Mouse (Mus musculus) megakaryocyte, embryonic 14.5 days (primary cell): ENCODE results near the gene Rexo2. TPM values are rescaled to one million over a fixed set of nuclear protein-coding genes. Genes with fewer than 3 reads are reported as not detected.

Experiments
- H3K27me3 ChIP-seq: replicated peaks from 2 replicates; pipeline ENCODE3; 2012; ENCODE audit warnings: inconsistent platforms
- H3K36me3 ChIP-seq: replicated peaks from 2 replicates; pipeline ENCODE3; 2012; ENCODE audit warnings: low read length, inconsistent platforms, mixed read lengths
- H3K4me1 ChIP-seq: 2 replicates; pipeline ENCODE4 v1.6.1; 2012; ENCODE audit warnings: inconsistent platforms
- H3K4me3 ChIP-seq: replicated peaks from 2 replicates; pipeline ENCODE3; 2012; ENCODE audit warnings: moderate library complexity, mild to moderate bottlenecking, inconsistent platforms
- H3K9me3 ChIP-seq: 2 replicates; pipeline ENCODE4 v1.6.1; 2012; ENCODE audit warnings: inconsistent platforms
- FLI1 ChIP-seq: IDR thresholded peaks from 2 replicates; pipeline ENCODE4 v1.6.1; 2012; ENCODE audit warnings: low read length, inconsistent platforms, mixed read lengths
- GATA1 ChIP-seq: IDR thresholded peaks from 3 replicates; pipeline ENCODE4 v1.6.1; 2012; ENCODE audit warnings: mixed read lengths, low read length, inconsistent platforms, borderline replicate concordance
- polyA plus RNA-seq: library from polyadenylated mRNA; stranded (reverse); fragments of >175 nt; gene quantifications from 2 replicates; pipeline ENCODE4 v1.2.3, GENCODE M21; 2012; ENCODE audit warnings: low replicate concordance; ENCODE audit not compliant: insufficient read depth

Gene Rexo2
- polyA plus RNA-seq, 1 experiment = 212 TPM

DNA sequence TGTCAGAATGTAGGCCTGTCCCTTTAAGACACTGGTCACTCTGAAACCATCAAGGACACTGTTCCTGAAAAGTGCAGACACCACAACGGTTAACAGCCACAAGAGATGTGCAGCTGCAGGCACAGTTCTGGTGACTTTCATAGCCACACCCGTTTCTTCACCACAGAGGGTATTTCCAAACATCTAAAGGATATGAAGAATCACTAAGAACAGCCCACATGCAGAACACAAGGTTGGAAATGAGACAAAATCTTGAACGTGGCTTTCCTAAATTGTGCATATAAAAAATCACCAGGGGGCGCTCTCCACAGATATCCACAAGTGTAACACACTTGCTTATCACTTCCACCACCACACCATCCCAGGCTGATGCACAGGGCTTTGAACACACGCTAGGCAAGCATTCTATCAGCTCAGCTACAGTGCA, 32.6 kb downstream of the Rexo2 start:
- peaks cover 18% of the 10 kb centered on the region for H3K4me1 ChIP-seq
- TF ChIP-seq GATA1 (no peak), FLI1 (no peak)
- H3K4me3 ChIP-seq = no peak overlapping the region
- H3K27me3 ChIP-seq = peaks cover 20% of the 10 kb centered on the region
- no peaks in the 10 kb centered on the region for H3K36me3 ChIP-seq
- H3K9me3 ChIP-seq = no peaks in the 10 kb centered on the region

DNA sequence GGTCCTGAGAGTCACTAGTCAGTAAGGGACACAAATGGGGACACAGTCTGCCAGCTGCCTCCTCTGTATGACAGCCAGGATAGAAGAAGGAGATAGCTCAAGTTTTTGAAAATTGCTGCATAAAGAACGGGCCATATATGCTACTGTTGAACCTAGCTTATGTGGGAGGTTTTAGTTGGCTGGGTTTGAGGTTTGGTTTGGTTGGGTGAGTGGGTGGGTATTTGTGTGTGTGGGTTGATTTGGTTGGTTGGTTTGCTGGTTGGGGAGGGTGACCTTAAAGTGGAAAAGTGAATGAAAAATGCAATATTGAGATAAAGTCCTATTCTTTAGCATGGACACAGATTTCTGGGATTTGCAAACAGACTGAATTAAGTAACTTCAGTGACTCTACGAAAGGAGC, 35.6 kb downstream of the Rexo2 start:
- H3K36me3 ChIP-seq = no peaks in the 10 kb centered on the region
- H3K4me1 ChIP-seq = peaks cover 18% of the 10 kb centered on the region
- TF ChIP-seq GATA1 (no peak), FLI1 (no peak)
- no peak overlapping the region for H3K4me3 ChIP-seq
- no peaks in the 10 kb centered on the region for H3K9me3 ChIP-seq
- peaks cover 24% of the 10 kb centered on the region for H3K27me3 ChIP-seq

DNA sequence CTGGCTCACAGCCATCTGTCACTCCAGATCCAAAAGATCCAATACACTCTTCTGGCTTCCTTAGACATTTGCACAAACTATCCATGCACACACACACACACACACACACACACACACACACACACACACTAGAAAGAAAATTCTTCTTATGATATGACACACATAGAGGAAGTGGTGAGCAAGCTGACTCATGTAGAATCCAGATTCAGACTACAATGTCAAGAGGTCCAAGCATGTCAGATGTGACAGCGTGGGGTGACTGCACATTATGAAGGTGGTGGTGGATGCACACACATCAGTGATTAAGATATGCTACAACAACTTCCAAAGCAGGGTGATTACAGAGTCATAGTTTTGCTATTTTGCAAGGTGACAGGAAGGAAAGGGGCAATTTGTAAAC, 36.5 kb downstream of the Rexo2 start:
- Histone ChIP-seq H3K9me3 (no peaks in the 10 kb centered on the region), H3K36me3 (no peaks in the 10 kb centered on the region), H3K4me1 (peaks cover 18% of the 10 kb centered on the region), H3K27me3 (peaks cover 24% of the 10 kb centered on the region), H3K4me3 (peak overlapping the region; percentile 59)
- TF ChIP-seq GATA1 = no peak
- TF ChIP-seq FLI1 = no peak

DNA sequence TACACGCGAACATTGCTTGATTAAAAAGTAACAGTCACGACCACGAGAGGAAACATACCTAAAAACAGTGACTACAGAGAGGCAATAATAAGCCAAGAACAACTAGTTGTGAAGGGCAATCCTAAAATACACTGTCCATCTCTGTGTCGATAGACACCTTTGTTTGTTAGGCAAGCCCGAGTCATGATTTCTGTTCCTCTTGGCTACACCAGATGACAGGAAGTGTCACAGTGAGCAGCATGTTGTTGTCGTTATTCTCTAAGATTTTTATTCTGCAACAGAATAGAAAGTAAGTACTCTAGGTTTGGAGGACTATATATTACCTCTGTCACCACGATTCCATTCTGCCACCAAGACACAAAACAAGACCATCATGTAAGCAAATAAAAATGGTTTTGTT, 48.0 kb downstream of the Rexo2 start:
- Histone ChIP-seq H3K36me3 (no peaks in the 10 kb centered on the region), H3K4me1 (peaks cover 11% of the 10 kb centered on the region), H3K27me3 (peaks cover 3% of the 10 kb centered on the region), H3K9me3 (no peaks in the 10 kb centered on the region), H3K4me3 (peak overlapping the region; percentile 76)
- TF ChIP-seq GATA1 (no peak), FLI1 (no peak)

DNA sequence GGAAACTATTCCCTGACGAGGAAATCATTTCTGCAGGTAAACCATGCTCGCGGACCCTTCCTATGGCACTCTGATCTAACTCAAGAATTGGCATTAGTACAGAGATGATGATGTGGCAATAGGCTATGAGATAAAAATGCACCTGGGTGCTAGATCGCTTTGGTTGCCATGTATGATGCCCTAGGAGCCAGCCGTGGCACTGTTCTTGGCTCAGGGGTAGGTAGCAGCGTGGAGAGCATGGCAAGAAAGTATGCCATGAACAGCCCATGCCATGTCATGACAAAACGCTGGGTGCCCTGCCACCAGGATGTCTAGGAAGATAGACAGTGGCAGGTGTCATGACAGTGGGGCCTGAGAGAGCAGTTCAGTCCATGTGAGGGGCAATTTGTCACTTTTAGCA, 53.2 kb downstream of the Rexo2 start:
- Histone ChIP-seq H3K36me3 (no peaks in the 10 kb centered on the region), H3K4me3 (no peak overlapping the region), H3K9me3 (0 out of 2 replicates have a peak, but pooled peaks cover 4% of the 10 kb centered on the region), H3K4me1 (peaks cover 12% of the 10 kb centered on the region), H3K27me3 (peaks cover 11% of the 10 kb centered on the region)
- TF ChIP-seq GATA1 (no peak), FLI1 (no peak)

- Histone ChIP-seq H3K36me3 (no peaks in the 10 kb centered on the region), H3K4me1 (peaks cover 23% of the 10 kb centered on the region), H3K4me3 (no peak overlapping the region), H3K27me3 (peaks cover 13% of the 10 kb centered on the region), H3K9me3 (0 out of 2 replicates have a peak, but pooled peaks cover 4% of the 10 kb centered on the region)
- no peak for TF ChIP-seq FLI1
- TF ChIP-seq GATA1 = no peak
Observed at GRCm38 (mm10) chr9:48423256-48423655, 57.2 kb downstream of the Rexo2 start.

DNA sequence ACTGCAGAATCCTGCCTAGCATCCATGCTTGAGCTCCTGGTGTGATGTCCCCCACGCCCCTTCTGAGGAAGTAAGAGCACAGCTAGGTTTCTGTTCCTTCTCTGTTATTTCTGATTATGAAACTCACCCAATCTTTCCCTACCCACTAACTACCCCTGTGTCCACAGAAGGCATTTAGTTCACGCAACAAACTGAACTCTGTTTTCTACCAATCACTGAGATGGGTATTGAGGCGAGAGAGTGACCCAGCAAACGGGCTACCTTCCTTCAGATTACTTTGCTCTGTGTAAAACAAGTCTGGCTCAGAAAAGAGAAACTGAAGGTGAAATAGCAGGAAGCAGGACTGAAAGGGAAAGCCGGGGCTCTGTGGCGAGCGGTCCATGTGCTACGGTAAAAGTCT, 58.0 kb downstream of the Rexo2 start:
- TF ChIP-seq GATA1 = no peak
- TF ChIP-seq FLI1 = no peak

DNA sequence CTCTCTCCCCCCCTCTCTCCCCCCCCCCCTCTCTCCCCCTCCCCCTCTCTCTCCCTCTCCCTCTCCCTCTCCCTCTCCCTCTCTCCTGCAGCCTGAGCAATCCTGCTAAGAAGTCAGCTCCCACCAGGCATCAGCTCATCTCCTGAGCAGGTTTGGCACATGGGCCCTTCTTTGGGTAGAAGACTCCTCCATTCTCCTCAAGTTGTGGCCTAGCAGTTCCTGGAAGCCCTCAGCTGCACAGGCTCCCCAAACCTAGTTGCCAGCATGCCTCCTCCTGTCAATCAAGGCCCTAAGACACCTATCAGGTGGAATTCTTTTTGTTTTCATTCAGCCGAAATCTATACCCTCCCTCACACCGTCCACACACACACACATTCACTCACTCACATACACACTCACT, 58.9 kb downstream of the Rexo2 start:
- H3K4me1 ChIP-seq = peaks cover 23% of the 10 kb centered on the region
- H3K4me3 ChIP-seq = no peak overlapping the region
- H3K27me3 ChIP-seq = peaks cover 6% of the 10 kb centered on the region
- H3K9me3 ChIP-seq = 0 out of 2 replicates have a peak, but pooled peaks cover 4% of the 10 kb centered on the region
- TF ChIP-seq FLI1 = no peak
- TF ChIP-seq GATA1 = no peak
- H3K36me3 ChIP-seq = no peaks in the 10 kb centered on the region

More for the DNA sequence above, 58.0 kb downstream of the Rexo2 start:
- Histone ChIP-seq H3K36me3 (no peaks in the 10 kb centered on the region), H3K9me3 (0 out of 2 replicates have a peak, but pooled peaks cover 4% of the 10 kb centered on the region), H3K27me3 (peaks cover 9% of the 10 kb centered on the region), H3K4me1 (peaks cover 23% of the 10 kb centered on the region), H3K4me3 (peak overlapping the region; percentile 68)

GRCm38 (mm10) chr9:48421029-48421428, 59.4 kb downstream of the Rexo2 start:
- H3K4me1 ChIP-seq = peaks cover 23% of the 10 kb centered on the region
- 0 out of 2 replicates have a peak, but pooled peaks cover 4% of the 10 kb centered on the region for H3K9me3 ChIP-seq
- no peak overlapping the region for H3K4me3 ChIP-seq

DNA sequence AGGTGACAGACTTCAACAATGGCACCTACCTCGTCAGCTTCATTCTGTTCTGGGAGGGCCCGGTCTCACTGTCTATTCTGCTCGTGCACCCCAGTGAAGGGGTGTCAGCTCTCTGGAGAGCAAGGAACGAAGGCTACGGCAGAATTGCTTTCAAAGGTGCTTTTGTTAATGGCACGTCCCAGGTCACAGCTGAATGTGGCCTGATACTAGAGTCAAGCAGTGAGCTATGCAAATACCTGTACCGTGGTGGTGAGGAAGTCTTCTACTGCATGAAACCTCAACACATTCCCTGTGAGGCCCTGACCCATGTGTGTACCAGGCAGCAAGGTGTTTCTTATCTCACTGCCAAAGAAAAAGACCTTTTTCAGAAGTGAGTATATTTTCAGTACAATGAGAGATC, 60.0 kb downstream of the Rexo2 start:
- no peaks in the 10 kb centered on the region for H3K36me3 ChIP-seq
- H3K9me3 ChIP-seq = 0 out of 2 replicates have a peak, but pooled peaks cover 4% of the 10 kb centered on the region
- peaks cover 12% of the 10 kb centered on the region for H3K27me3 ChIP-seq
- TF ChIP-seq GATA1 (no peak), FLI1 (no peak)
- peaks cover 23% of the 10 kb centered on the region for H3K4me1 ChIP-seq
- H3K4me3 ChIP-seq = no peak overlapping the region

More at GRCm38 (mm10) chr9:48421029-48421428, 59.4 kb downstream of the Rexo2 start:
- Histone ChIP-seq H3K27me3 (peaks cover 6% of the 10 kb centered on the region), H3K36me3 (no peaks in the 10 kb centered on the region)
- TF ChIP-seq GATA1 = no peak
- TF ChIP-seq FLI1 = no peak

DNA sequence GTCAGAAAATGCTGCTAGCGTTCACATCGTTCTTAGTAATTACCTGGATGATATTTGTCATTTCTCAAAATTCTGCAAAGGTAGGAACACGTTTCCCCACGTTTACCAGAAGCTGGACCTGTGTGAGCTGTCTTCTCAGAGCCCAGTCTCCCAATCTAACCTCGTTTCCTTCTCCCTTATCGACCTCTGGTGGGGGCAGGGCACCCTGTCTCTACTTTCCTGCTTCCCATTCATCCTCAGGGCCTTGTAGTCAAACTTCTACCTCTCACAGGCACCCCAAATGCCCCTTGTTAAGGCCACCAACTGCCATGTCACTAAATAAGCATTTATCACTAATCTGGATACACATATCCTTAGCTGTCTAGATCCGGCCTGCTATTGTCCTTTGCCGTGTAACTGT, 61.6 kb downstream of the Rexo2 start:
- no peak for TF ChIP-seq FLI1
- no peak for TF ChIP-seq GATA1
- peaks cover 16% of the 10 kb centered on the region for H3K27me3 ChIP-seq
- no peaks in the 10 kb centered on the region for H3K9me3 ChIP-seq
- peaks cover 23% of the 10 kb centered on the region for H3K4me1 ChIP-seq
- H3K36me3 ChIP-seq = no peaks in the 10 kb centered on the region
- H3K4me3 ChIP-seq = no peak overlapping the region

Other genes starting within 250 kb of the Rexo2 start
- gene Nxpe2, start 127.2 kb downstream of the Rexo2 start, polyA plus RNA-seq = 1.3 TPM in 1 of 2 replicates, not detected in the other
- 4.6 and 17.8 TPM in 2 replicates for gene Rbm7, start 14.7 kb upstream of the Rexo2 start, polyA plus RNA-seq
- 102 and 105 TPM in 2 replicates for gene Gm5617, start 14.8 kb upstream of the Rexo2 start, polyA plus RNA-seq
- gene Nnmt, start 124.5 kb upstream of the Rexo2 start, polyA plus RNA-seq = not detected in 2 replicates